8 mouse cellular contexts compared by ENCODE assay signal in genomic region chr7:127993341-127993977, GRCm38 (mm10). TPM values are rescaled to one million over a fixed set of nuclear protein-coding genes. Genes with fewer than 3 reads are reported as not detected.
DNase-seq lines count a peak whose midpoint lies in the region; ATAC-seq and TF ChIP-seq lines count a peak whose summit lies in the region.

TSS of gene Pycard (minus strand) at chr7:127993867.

- no peak for TF ChIP-seq CTCF in liver, adult 2 months (IDR thresholded peaks at IDR 0.05; ENCODE audit: low read depth, low read length)

- WGBS in forebrain, embryonic 11.5 days: 20% methylated on average over 18 of the region's 18 CpGs
- 20% methylated on average over 18 of the region's 18 CpGs for WGBS in hindbrain, embryonic 14.5 days
- WGBS in liver, adult 2 months: 35% methylated on average over 18 of the region's 18 CpGs

- peak; percentile 24 to 30 for DNase-seq in cerebellum, postnatal 25 days
- DNase-seq in cerebellum, adult 9-11 months: no peak
- peak; percentile 87 for DNase-seq in T-cell, adult 2 months (ENCODE audit: low spot score)
- peak; percentile 59 for DNase-seq in forebrain, embryonic 11.5 days (ENCODE audit: low spot score)
- DNase-seq in hindbrain, embryonic 14.5 days (ENCODE audit: low spot score): no peak
- DNase-seq in liver, adult 2 months (ENCODE audit: extremely low read depth, low read depth, low spot score): no peak
- DNase-seq in thymus, postnatal 10 days (ENCODE audit: low spot score in 2 of 2): peak; percentile 81 to 85

- no peak within 1 kb of the TSS for H3ac ChIP-seq in myocyte (ENCODE audit: control insufficient read depth, insufficient read length)

- H3K4me1 ChIP-seq in forebrain, embryonic 11.5 days (replicated peaks; ENCODE audit: control insufficient read depth, insufficient read depth, low read length): no peaks in the 10 kb centered on the region
- no peaks in the 10 kb centered on the region for H3K4me1 ChIP-seq in hindbrain, embryonic 14.5 days (replicated peaks; ENCODE audit: control insufficient read depth, insufficient read depth, low read length)
- peaks cover 8% of the 10 kb centered on the region for H3K4me1 ChIP-seq in liver, adult 2 months (ENCODE audit: control insufficient read depth, insufficient read depth, low read length)

- no peak for TF ChIP-seq POLR2A in liver, adult 2 months (IDR thresholded peaks at IDR 0.05; ENCODE audit: extremely low read depth, insufficient read depth, low read length)
- TF ChIP-seq POLR2A in myocyte (IDR thresholded peaks at IDR 0.05; ENCODE audit: insufficient read length, low read depth): no peak

- H3K9me3 ChIP-seq in forebrain, embryonic 11.5 days (ENCODE audit: control insufficient read depth, low read length): no peaks in the 10 kb centered on the region
- H3K9me3 ChIP-seq in hindbrain, embryonic 14.5 days (ENCODE audit: control insufficient read depth, low read length): no peaks in the 10 kb centered on the region

- H3K4me3 ChIP-seq in forebrain, embryonic 11.5 days (ENCODE audit: low read depth, low read length): no peak within 1 kb of the TSS
- peak within 1 kb of the TSS; percentile 11; the same call in 1 of the 2 replicates for H3K4me3 ChIP-seq in hindbrain, embryonic 14.5 days (replicated peaks; ENCODE audit: low read length)
- peak within 1 kb of the TSS; percentile 53 for H3K4me3 ChIP-seq in liver, adult 2 months (ENCODE audit: insufficient read depth, low read depth, low read length)
- H3K4me3 ChIP-seq in myocyte: no peak within 1 kb of the TSS

- no peaks in the 10 kb centered on the region for H3K79me2 ChIP-seq in liver, adult 2 months (ENCODE audit: control insufficient read depth, insufficient read depth, low read length)
- no peaks in the 10 kb centered on the region for H3K79me2 ChIP-seq in myocyte (ENCODE audit: control insufficient read depth, insufficient read depth)

- H3K36me3 ChIP-seq in forebrain, embryonic 11.5 days (ENCODE audit: control insufficient read depth, insufficient read depth, low read length): no peaks in the 10 kb centered on the region; the same call in 1 of the 2 replicates
- H3K36me3 ChIP-seq in hindbrain, embryonic 14.5 days (replicated peaks; ENCODE audit: control insufficient read depth, insufficient read depth): peaks cover 36% of the 10 kb centered on the region
- peaks cover 2% of the 10 kb centered on the region; the same call in 1 of the 2 replicates for H3K36me3 ChIP-seq in liver, adult 2 months (ENCODE audit: control insufficient read depth, insufficient read depth, low read length)
- H3K36me3 ChIP-seq in myocyte (ENCODE audit: control insufficient read depth, insufficient read depth): peaks cover 10% of the 10 kb centered on the region

- no peaks in the 10 kb centered on the region for H3K27me3 ChIP-seq in forebrain, embryonic 11.5 days (ENCODE audit: control insufficient read depth, insufficient read depth, low read length)
- H3K27me3 ChIP-seq in hindbrain, embryonic 14.5 days (ENCODE audit: control insufficient read depth, insufficient read depth, low read length): no peaks in the 10 kb centered on the region
- no peaks in the 10 kb centered on the region for H3K27me3 ChIP-seq in liver, adult 2 months (ENCODE audit: control insufficient read depth, insufficient read depth, low read length)
- H3K27me3 ChIP-seq in myocyte (ENCODE audit: control insufficient read depth, insufficient read depth, insufficient read length): no peaks in the 10 kb centered on the region

- ATAC-seq in forebrain, embryonic 11.5 days (replicated peaks; ENCODE audit: low FRiP score): no peak
- ATAC-seq in hindbrain, embryonic 14.5 days (ENCODE audit: low FRiP score): no peak

- H3K9ac ChIP-seq in forebrain, embryonic 11.5 days (ENCODE audit: low read length): peak within 1 kb of the TSS; percentile 29
- H3K9ac ChIP-seq in hindbrain, embryonic 14.5 days: no peak within 1 kb of the TSS
- H3K9ac ChIP-seq in liver, adult 2 months (ENCODE audit: low read depth, low read length): peak within 1 kb of the TSS; percentile 14

- peak within 1 kb of the TSS; percentile 21; the same call in 1 of the 2 replicates for H3K4me2 ChIP-seq in forebrain, embryonic 11.5 days (ENCODE audit: low read depth, low read length, severe bottlenecking)
- peak within 1 kb of the TSS; percentile 33 for H3K4me2 ChIP-seq in hindbrain, embryonic 14.5 days (replicated peaks)
- H3K4me2 ChIP-seq in myocyte (ENCODE audit: low read depth): peak within 1 kb of the TSS; percentile 35

- H3K27ac ChIP-seq in forebrain, embryonic 11.5 days (ENCODE audit: low read depth, low read length): no peak within 1 kb of the TSS
- no peak within 1 kb of the TSS for H3K27ac ChIP-seq in hindbrain, embryonic 14.5 days
- H3K27ac ChIP-seq in liver, adult 2 months (replicated peaks; ENCODE audit: insufficient read depth, low read depth, low read length): no peak within 1 kb of the TSS

TF ChIP-seq in myocyte, 11 proteins besides CTCF, POLR2A, EP300 and RAD21:
- TF ChIP-seq REST (IDR thresholded peaks at IDR 0.05; ENCODE audit: insufficient read depth, insufficient read length): no peak
- peak in 1 of 3 experiments; percentile 49 for TF ChIP-seq MYOG (IDR thresholded peaks at IDR 0.05; ENCODE audit: control insufficient read depth in 1 of 3, insufficient read depth in 1 of 3, insufficient read length in 2 of 3, low read depth in 2 of 3)
- TF ChIP-seq MAX (IDR thresholded peaks at IDR 0.05; ENCODE audit: low read depth): no peak
- no peak for TF ChIP-seq SRF (IDR thresholded peaks at IDR 0.05; ENCODE audit: control insufficient read depth, insufficient read length, low read depth)
- TF ChIP-seq MYOD1 (IDR thresholded peaks at IDR 0.05; ENCODE audit: control insufficient read depth in 1 of 3, insufficient read length in 2 of 3, low read depth in 2 of 3): no peak
- no peak for TF ChIP-seq E2F4 (IDR thresholded peaks at IDR 0.05; ENCODE audit: insufficient read depth)
TF ChIP-seq in myocyte: peak in this region for 1.

RNA-seq across cellular contexts. Expression of gene Pycard, which starts in this region (rescaled TPM):
- polyA plus RNA-seq in forebrain, embryonic 11.5 days (2014; fragmentation: Nextera tagmentation; extraction: Ambion mirVana): 4.2 and 7.0 TPM in 2 replicates
- 6.6 and 9.8 TPM in 2 replicates for polyA plus RNA-seq in hindbrain, embryonic 14.5 days (2014; fragmentation: Nextera tagmentation; extraction: Ambion mirVana)
- 1.5 and 2.8 TPM in 2 replicates for total RNA-seq in liver, adult 2 months (2014; rRNA removed)
- 4.5 and 5.0 TPM in 2 replicates for polyA plus RNA-seq in liver, adult 2 months (2012; rRNA removed)
- 3.9 TPM for polyA plus RNA-seq in myocyte (2012; fragmentation: generic; extraction: Trizol)

Comparison
In these comparisons a context has a peak if more than half of its experiments do, and no peak if none do; other contexts are left out.
1. DNase-seq: peak in cerebellum, postnatal 25 days (2 of 2), T-cell, adult 2 months (single experiment), forebrain, embryonic 11.5 days (single experiment) and thymus, postnatal 10 days (2 of 2); none in cerebellum, adult 9-11 months (single experiment), hindbrain, embryonic 14.5 days (single experiment) and liver, adult 2 months (single experiment).
2. H3K4me3 ChIP-seq: peak in hindbrain, embryonic 14.5 days (single experiment) and liver, adult 2 months (single experiment); none in forebrain, embryonic 11.5 days (single experiment) and myocyte (single experiment).
3. Peak in every context shown above with its lines, with median percentiles within 50 percentile points of each other: H3K4me2 ChIP-seq.